Mouse (Mus musculus): ENCODE data around the gene Tubgcp5.

DNA sequence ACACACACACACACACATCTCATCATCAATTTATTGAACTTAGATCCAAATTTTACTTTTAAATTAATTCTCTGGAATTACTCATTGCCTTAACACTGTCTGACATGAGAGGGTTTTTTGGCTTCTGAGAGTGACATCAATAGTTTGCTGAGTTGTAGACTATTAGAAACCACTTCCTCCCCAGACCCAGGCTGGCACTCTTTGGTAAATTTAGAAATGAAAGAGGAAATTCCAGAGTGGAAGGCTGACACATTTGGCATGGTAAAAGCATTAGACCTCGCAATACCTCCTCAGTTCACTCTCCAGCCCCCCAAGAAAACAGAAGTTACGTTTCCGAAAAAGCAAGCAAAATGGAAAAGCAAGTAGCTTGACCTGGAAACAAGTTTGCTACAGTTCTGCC lies 58.8 kb downstream of the Tubgcp5 start:
- TF ChIP-seq CTCF (IDR thresholded peaks at IDR 0.05; ENCODE audit: low read depth) (no peak), EP300 (IDR thresholded peaks at IDR 0.05; ENCODE audit: low read depth) (no peak)
